ENCODE assay signal across 9 mouse cellular contexts in the genomic region with DNA sequence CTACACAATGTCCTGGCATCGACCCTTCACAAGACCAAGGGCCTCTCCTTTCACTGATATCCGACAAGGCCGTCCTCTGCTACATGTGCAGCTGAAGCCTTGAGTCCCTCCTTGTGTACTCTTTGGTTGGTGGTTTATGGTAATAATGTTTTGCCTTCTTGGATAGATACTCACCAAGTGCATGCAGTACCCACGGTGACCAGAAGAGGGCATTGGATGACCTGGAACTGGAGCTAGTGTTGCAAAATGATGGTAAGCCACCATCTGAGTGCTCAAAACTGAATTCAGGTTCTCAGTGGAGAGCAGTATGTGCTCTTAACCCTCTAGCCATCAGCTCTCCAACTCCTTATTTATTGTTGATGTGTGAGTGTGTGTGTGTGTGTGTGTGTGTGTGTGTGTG.
DNase-seq lines count a peak whose midpoint lies in the region; TF ChIP-seq lines count a peak whose summit lies in the region.
"Had no signal": no experiment of that assay in that cellular context is flagged by ENCODE, and none has a peak within 500 bp of the region (broad histone marks: within the 10 kb centered on the region; RNA-seq: fewer than 3 reads in every experiment).

No protein-coding gene starts in this region.

- no peak overlapping the region for H3K9ac ChIP-seq in ES-E14 (ENCODE audit: insufficient read depth, low read depth, low read length, poor library complexity, severe bottlenecking)

- no peak overlapping the region for H3K4me3 ChIP-seq in ES-E14 (ENCODE audit: insufficient read depth in 1 of 2, low read depth in 1 of 2, low read length in 2 of 2, poor library complexity in 1 of 2, severe bottlenecking in 1 of 2)
- H3K4me3 ChIP-seq in embryonic facial prominence, embryonic 10.5 days = no peak overlapping the region

- no peaks in the 10 kb centered on the region for H3K9me3 ChIP-seq in ES-E14 (ENCODE audit: control insufficient read depth, insufficient read depth, low read depth, low read length)
- no peaks in the 10 kb centered on the region for H3K9me3 ChIP-seq in embryonic facial prominence, embryonic 10.5 days

- peak; percentile 2 for DNase-seq in cerebellum, adult 8-10 months
- DNase-seq in cerebellum, postnatal 36 days = no peak
- DNase-seq in kidney, postnatal 4 days = peak; percentile 15 to 18
- no peak for DNase-seq in kidney, postnatal 14 days
- peak; percentile 50 for DNase-seq in ES-E14 (ENCODE audit: low read depth, low spot score)
- DNase-seq in embryonic facial prominence, embryonic 10.5 days (ENCODE audit: low spot score) = peak; percentile 22
- DNase-seq in right cerebral cortex, adult 2 months (ENCODE audit: low spot score in 2 of 2) = no peak
- DNase-seq in spleen, adult 12 weeks (ENCODE audit: low spot score) = no peak
- DNase-seq: gastrocnemius, postnatal 14 days had no signal

- no peak overlapping the region for H3K27ac ChIP-seq in ES-E14 (ENCODE audit: insufficient read depth, low read depth, low read length, poor library complexity, severe bottlenecking)
- no peak overlapping the region for H3K27ac ChIP-seq in embryonic facial prominence, embryonic 10.5 days (replicated peaks)

- in situ Hi-C loops in ES-E14 (cut with MboI; ENCODE audit: low sequenced_read_pairs in 2 of 2, unreplicated experiment in 2 of 2) = no loop called here

- WGBS in embryonic facial prominence, embryonic 10.5 days = 72% methylated on average over 4 of the region's 4 CpGs

- no peaks in the 10 kb centered on the region for H3K36me3 ChIP-seq in ES-E14 (ENCODE audit: control insufficient read depth, insufficient read depth, low read length, poor library complexity, severe bottlenecking)
- H3K36me3 ChIP-seq in embryonic facial prominence, embryonic 10.5 days (replicated peaks) = no peaks in the 10 kb centered on the region

- no peaks in the 10 kb centered on the region for H3K4me1 ChIP-seq in ES-E14 (ENCODE audit: control insufficient read depth in 2 of 2, insufficient read depth in 2 of 2, low read length in 2 of 2, poor library complexity in 1 of 2)
- no peaks in the 10 kb centered on the region for H3K4me1 ChIP-seq in embryonic facial prominence, embryonic 10.5 days

- H3K27me3 ChIP-seq in embryonic facial prominence, embryonic 10.5 days (replicated peaks; ENCODE audit: low read depth, poor library complexity, severe bottlenecking) = no peaks in the 10 kb centered on the region

TF ChIP-seq in ES-E14, 5 proteins besides CTCF, POLR2A, EP300 and RAD21:
- no peak for TF ChIP-seq CHD2 (IDR thresholded peaks at IDR 0.05; ENCODE audit: low read depth, low read length)
- no peak for TF ChIP-seq ZNF384 (IDR thresholded peaks at IDR 0.05; ENCODE audit: low read depth, low read length)
- TF ChIP-seq ZC3H11A (IDR thresholded peaks at IDR 0.05; ENCODE audit: borderline replicate concordance, low read depth, low read length) = peak; percentile 44; the same call in 1 of the 2 replicates
- TF ChIP-seq MAFK (IDR thresholded peaks at IDR 0.05; ENCODE audit: insufficient read depth, low read depth, low read length) = no peak
- no peak for TF ChIP-seq HCFC1 (IDR thresholded peaks at IDR 0.05; ENCODE audit: borderline replicate concordance, insufficient read depth, low read length)

Comparison
In these comparisons a context has a peak if more than half of its experiments do, and no peak if none do; other contexts are left out.
1. DNase-seq: peak in cerebellum, adult 8-10 months (single experiment), kidney, postnatal 4 days (2 of 2), ES-E14 (single experiment) and embryonic facial prominence, embryonic 10.5 days (single experiment); none in cerebellum, postnatal 36 days (0 of 2), kidney, postnatal 14 days (single experiment), right cerebral cortex, adult 2 months (0 of 2) and spleen, adult 12 weeks (single experiment).